Mouse (Mus musculus) adrenal gland, adult 8-10 months (tissue): ENCODE results near the gene Usp27x. TPM values are rescaled to one million over a fixed set of nuclear protein-coding genes. Genes with fewer than 3 reads are reported as not detected.
A peak's percentile ranks its signal among the peaks of the same experiment; 100 is the strongest.

Source experiments
- DNase-seq: peaks from one replicate; pipeline ENCODE4 v3.0.0; 2022
- total RNA-seq, 4 experiments: library from RNA; stranded (reverse); gene quantifications; 2 replicates each; pipeline ENCODE4 v1.2.4; 2022

The Usp27x gene
- 10 to 100 TPM; 27.7 to 36.7 (median 32.1) TPM for total RNA-seq

- peak; percentile 80 for DNase-seq
These were observed at the start of gene Usp27x for GRCm38 (mm10) chrX:7375716-7376480. Usp27x (minus strand) TSS chrX:7375830.

- DNase-seq, result peak; percentile 67
These were observed 47.1 kb upstream of the Usp27x start for GRCm38 (mm10) chrX:7422691-7423111.

DNA sequence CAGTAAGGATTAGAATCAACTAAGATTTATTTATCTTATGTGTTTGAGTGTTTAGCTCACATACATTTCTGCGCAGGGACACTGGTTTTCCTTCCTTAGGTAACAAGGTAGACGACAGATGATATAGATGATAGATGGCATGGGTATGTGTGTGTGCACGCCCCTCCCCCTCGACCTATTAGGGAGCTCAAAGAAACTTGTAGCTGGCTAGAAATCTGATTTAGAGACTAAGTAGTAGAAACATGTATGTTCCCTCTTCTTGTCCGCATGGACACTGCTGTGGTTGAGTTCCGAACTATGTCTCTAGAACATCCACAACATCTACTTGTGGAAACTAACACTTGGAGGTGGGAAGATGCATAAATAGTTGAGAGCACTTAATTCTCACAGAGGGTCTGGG, 46.5 kb upstream of the Usp27x start:
- DNase-seq, result no peak

DNA sequence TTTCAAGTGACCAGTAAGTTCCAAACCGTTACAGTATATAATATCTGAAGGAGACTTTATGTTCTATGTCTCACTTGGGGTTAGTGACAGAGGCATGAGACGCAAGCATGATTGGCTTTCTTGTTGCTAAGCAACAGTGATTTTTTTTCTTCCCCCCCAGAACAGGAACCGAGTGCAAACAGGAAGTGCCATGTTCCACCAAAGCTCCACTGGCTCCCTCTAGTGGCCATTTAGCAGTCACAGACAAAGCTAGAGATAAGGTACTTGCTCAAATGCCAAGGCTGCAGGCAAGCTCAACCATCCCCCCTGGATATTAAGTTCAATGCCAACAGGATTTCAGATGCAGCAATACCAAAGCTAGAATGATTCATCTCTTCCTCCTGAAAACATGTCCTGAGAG, 45.4 kb upstream of the Usp27x start:
- peak; percentile 77 for DNase-seq

- peak; percentile 28 for DNase-seq
These were observed 40.7 kb upstream of the Usp27x start for GRCm38 (mm10) chrX:7416178-7416871.

DNA sequence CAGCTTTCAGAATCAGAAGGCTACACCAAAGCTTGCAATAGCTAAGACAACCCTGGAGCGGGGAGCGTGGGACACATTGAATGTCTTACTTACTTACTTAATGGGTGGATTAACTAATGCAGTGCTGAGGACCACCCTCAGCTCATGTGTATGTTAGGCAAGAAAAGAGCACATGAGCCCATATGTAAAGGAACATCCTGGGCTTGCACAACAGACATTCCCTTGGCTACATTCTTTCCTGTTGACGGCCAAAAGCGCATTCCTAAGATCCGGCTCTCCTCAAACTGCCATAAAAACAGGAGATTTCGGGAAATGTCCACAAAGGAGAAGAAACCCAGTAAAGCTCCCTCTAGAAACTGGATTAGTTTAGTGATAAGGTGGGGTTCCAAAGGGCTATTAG, 39.7 kb upstream of the Usp27x start:
- no peak for DNase-seq

GRCm38 (mm10) chrX:7412239-7413033, 36.8 kb upstream of the Usp27x start:
- DNase-seq, result no peak

GRCm38 (mm10) chrX:7376586-7376985, 956 bp upstream of the Usp27x start:
- no peak for DNase-seq

- no peak for DNase-seq
These were observed 311 bp downstream of the Usp27x start for GRCm38 (mm10) chrX:7375322-7375715.

DNA sequence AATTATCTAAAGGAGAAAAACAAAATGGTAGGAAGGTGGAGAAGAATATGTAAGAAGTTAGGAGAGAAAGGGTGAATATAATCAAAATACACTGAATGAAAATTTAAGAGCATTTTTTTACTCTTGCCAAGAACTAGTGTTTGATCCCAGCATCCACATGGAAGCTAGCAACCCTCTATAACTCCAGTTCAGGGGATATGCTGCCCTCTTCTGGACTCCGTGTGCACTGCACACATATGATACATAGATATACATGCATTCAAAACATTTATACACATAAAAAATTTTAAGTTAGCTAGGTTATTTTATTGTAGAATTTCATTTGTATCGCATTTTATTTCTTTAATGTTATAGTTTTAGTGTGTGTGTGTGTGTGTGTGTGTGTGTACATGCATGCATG, 50.2 kb downstream of the Usp27x start:
- DNase-seq, result no peak

- peak; percentile 36 for DNase-seq
These were observed 53.3 kb downstream of the Usp27x start for GRCm38 (mm10) chrX:7322288-7322687.

Other genes starting within 250 kb of the Usp27x start
- 10 to 100 TPM; 34.3 to 36.6 (median 36.2) TPM for gene Clcn5, start 56.5 kb downstream of the Usp27x start, total RNA-seq
- gene Foxp3, start 197.8 kb upstream of the Usp27x start, total RNA-seq, result not detected
- gene Ppp1r3f, start 198.5 kb upstream of the Usp27x start, total RNA-seq, result 10 to 100 TPM in 1 of 4 experiments, 1 to 10 TPM in 3; 4.1 to 10.3 (median 5.8) TPM
- 10 to 100 TPM; 22.4 to 30.0 (median 27.1) TPM for gene Ccdc22, start 229.7 kb upstream of the Usp27x start, total RNA-seq
- gene Cacna1f, start 231.3 kb upstream of the Usp27x start, total RNA-seq, result not detected